Mouse (Mus musculus): ENCODE data around the gene Gm10518.

Gm10518 gene

DNA sequence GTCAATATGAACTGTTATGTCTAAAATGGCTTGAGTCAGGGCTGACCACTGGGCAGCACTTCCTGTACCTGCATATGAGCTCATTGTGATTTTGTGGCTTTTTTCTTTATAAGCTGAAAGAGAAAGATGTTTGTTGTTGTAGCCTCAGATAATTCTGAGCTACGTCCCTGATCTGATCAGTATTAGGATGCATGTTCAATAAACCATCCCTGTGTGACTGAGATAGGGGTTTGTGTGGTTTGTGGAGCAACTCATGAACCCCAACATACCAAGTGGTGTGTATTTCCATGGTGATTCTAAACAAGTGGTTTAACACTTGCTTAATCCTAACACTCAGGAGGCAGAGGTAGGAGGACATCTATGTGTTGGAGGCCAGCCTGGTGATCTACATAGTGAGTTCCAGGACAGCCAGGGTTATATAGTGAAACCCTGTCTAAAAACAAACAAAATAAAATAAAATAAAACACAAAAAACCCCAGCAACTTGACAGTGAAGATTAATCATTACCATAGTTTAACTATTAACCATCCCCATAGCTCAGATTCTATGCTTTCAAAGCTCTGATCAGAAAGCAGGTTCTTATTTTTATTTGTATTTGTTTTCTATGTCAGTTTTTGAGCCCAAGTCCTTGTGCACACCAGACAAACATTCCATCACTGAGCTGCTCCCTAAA lies 32.7 kb downstream of the Gm10518 start:
- no peak for DNase-seq

DNA sequence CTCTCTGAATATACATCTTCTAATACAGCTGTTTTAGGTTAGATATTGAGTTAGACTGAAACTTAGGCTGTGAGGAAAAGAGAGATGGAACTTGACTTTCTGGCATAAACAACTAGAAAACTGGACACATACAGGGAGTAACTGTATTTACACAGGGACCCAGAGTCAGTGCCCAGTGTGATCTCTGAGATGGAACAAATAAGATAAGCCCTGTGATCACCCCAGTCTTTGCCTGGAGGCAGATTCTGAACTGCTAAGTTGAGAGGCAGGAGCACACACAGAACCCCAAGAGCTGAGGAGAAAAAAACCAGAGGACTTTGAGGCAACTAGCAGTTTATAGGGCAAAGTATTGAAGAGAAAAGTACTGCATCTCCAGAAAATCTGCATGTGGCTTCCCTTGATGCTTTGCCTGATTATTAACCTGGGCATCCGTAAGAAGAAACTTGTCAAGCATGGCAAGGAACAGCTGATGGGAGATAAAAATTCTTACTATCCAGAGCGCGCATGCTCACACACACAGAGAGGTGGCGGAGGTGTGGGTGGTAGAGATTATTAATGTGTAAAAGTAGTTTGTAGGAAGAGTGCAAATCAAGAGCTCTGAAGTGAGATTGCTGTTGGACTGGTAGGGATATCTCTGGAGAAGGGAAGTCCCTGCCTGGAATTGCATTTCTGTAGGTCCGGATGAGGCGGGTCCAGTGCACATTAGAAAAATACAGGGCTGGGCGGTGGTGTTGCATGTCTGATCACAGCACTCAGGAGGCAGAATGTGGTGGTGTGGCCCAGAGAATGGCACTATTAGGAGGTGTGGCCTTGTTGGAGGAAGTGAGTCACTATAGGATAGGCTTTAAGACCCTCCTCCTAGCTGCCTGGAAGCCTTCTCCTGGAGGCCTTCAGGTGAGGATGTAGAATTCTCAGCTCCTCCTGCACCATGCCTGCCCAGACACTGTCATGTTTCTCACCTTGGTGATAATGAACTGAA lies 33.5 kb downstream of the Gm10518 start:
- DNase-seq: no peak

DNA sequence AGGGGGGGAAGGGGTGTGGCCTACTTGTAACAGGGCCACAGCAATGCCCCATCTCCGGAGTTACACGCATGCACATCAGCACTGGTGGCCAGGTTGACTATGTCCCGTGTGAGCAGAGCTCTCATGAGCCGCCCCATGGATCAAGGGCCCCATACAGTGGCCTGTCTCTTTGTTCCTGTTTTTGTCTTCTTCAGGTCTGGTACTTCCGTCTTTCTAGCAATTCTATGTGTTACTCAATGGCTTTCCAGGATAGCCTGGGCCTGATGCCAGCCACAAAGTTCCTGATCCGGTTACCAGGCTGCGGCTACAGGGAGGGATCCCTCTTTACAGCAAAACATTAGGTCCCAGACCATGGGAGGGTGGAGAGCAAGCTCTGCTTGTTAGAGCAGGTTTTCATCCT lies 39.4 kb downstream of the Gm10518 start:
- no peak for DNase-seq

DNA sequence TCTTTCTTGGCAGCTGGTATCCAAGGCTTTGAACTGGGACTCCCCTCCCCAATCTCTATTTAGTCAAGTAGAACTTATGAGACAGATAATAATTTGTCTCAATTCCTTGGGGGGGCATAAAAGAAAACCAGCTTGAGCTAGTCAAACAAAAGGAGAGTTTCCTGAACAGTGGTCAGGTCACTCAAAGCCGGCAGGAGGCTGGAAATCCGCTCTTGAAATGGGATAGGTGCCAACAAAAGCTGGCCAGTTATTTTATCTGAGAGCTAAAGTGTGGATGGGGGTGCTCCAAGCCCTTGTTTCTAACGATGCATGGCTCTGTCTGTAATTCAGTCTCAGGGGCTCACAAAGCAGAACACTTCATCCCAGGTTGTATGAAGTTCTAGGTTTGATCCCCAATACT lies 40.8 kb downstream of the Gm10518 start:
- DNase-seq: no peak

DNA sequence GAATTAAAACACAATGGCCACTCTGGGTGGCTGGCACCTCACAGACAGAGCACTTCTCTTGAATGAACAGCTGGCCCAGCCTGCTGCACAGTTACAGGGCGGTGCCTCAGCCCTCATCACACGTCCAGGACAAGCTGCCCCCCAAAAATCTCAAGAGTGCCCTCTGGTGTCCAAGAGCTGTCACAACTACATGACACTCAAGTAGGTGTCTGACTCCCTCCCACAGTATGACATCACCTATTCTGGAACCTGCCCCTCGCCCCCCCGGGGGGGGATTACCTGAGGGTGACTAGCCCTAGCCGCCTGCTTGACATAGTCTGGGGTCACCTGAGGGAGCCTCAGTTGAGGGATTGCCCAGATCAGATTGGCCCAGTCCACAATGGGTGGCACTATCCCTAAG lies 41.7 kb downstream of the Gm10518 start:
- peak; percentile 64 for DNase-seq

DNA sequence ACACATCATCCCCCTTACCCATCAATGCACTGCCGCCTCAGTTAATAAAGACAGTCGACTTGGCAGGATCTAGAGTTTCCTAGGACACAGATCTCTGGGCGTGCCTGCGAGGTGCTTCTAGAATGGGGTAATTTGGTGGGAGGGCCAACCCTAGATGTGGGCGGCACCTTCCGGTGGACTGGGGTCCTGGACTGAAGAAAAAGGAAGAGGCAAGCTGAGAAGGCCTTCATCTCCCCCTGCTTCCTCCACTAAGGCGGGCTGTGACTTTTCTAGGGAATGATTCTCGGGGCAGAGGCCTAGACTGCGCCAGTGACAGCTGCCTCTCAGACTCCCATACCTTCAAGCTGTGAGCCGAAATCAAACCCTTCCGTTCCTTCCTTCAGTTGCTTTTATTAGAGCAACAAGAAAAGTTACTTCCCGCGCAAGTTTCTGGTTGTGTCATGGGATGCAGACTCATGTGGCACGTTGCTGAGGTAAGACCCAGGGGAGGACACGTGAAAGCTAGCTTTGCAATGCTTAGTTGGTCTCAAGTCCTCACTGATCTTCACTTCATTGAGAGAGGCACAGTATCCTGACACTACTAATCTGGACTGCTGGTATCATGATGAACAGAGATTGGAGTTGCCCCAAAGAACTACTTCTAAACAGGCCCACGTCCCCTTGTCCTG lies 42.8 kb downstream of the Gm10518 start:
- no peak for DNase-seq

DNA sequence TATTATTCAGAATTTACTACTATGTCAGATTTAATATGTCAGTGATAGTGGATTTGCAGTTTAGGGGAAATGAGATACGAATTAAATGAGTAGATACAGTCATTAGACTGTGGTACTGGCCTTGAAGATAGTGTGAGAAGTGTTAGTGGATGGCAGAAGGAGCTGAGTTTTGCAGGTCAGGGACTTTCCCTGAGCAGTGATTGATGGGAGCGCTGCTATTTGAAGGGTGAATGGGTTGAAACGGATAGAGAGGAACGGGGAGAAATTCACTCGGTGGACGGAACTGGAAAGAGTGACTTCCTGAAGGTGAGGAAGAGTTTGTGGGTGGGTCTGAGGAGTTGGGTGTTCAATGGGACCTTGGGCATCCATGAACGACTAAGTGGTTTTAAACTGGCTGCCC lies 44.0 kb downstream of the Gm10518 start:
- no peak for DNase-seq

DNA sequence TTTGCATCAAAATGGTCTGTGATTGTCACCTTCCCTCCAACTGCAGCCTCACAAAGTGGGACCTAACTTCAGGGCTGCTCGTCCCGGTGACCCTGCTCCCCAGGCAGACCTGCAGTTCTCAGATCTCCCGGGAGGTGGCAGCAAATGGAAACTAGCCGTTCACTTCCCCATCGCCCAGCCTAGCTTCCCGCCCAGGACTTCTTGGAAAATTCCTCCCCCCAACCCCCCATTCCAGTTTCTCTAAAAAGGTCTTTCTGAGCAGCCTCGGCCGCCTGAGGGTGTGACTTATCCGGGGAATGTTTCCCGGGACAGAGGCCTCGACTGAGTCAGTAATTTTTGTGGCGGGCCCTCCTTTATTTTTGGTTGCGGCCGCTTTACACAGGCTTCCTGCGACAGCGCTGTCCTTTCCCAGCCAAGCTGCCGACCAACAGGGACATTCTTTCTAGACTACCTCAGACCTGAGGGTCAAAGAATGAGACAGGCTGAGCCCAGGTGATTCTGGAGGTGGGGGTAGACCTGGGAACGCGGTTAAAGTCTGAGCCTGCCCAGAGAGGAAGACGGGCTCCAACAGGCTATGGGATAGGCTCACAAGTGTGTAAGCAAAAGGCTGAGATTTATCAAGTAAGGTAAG lies 44.7 kb downstream of the Gm10518 start:
- DNase-seq: peak; percentile 74

DNA sequence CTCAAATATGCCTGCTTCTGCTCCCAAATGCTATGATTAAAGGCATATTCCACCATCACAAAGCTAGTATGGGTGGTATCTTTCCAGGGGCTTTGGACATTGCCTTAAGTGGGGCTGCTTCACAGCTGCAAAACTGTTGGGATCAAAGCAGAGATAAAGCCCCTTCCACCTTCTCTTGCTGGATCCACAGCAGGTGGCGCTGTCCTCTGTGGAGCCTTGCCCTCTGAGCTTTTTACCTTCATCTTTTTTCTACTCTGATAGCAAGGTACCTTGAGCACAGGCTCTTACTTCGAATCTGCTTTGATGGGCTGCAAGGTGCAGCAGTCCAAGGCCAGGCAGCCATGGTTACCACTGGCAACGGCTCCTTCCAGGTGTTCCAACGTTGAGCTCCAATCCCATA lies 50.2 kb downstream of the Gm10518 start:
- DNase-seq: no peak

Measured in cerebellum, adult 11-12 months (tissue).